Mouse (Mus musculus) ES-Bruce4 (cell line): ENCODE measurements around the gene Pbld2. TPM values are rescaled to one million over a fixed set of nuclear protein-coding genes. Genes with fewer than 3 reads are reported as not detected.

Source experiments
- H3K27ac ChIP-seq: 2 replicates; pipeline ENCODE4 v1.5.1; 2012; ENCODE audit warnings: low read length, inconsistent platforms; ENCODE audit not compliant: insufficient read depth
- H3K27me3 ChIP-seq: 2 replicates; pipeline ENCODE4 v1.6.1; 2012; ENCODE audit warnings: mild to moderate bottlenecking, low read length, inconsistent platforms; ENCODE audit not compliant: control insufficient read depth, poor library complexity, insufficient read depth, severe bottlenecking
- H3K36me3 ChIP-seq: 2 replicates; pipeline ENCODE4 v1.6.1; 2012; ENCODE audit warnings: inconsistent platforms, mild to moderate bottlenecking, low read length, moderate library complexity; ENCODE audit not compliant: control insufficient read depth, poor library complexity, insufficient read depth, severe bottlenecking
- H3K4me1 ChIP-seq: one replicate; pipeline ENCODE4 v1.8.1; 2011; ENCODE audit warnings: low read length; ENCODE audit not compliant: control insufficient read depth, insufficient read depth
- H3K4me3 ChIP-seq: 2 replicates; pipeline ENCODE4 v1.5.1; 2011; ENCODE audit warnings: low read depth, mild to moderate bottlenecking, low read length
- H3K9ac ChIP-seq: 2 replicates; pipeline ENCODE4 v1.6.1; 2012; ENCODE audit warnings: low read depth, mild to moderate bottlenecking, inconsistent platforms; ENCODE audit not compliant: poor library complexity, severe bottlenecking
- H3K9me3 ChIP-seq: replicated peaks from 2 replicates; pipeline ENCODE4 v1.6.1; 2012; ENCODE audit warnings: mild to moderate bottlenecking, low read length, inconsistent platforms; ENCODE audit not compliant: control insufficient read depth, poor library complexity, insufficient read depth, severe bottlenecking
- CTCF ChIP-seq: IDR thresholded peaks from one replicate; pipeline ENCODE4 v1.8.1; 2011; ENCODE audit warnings: low read depth, low read length
- EP300 ChIP-seq: IDR thresholded peaks from 2 replicates; pipeline ENCODE4 v1.6.1; 2011; ENCODE audit warnings: low read depth, low read length; ENCODE audit not compliant: insufficient read depth
- POLR2A ChIP-seq: IDR thresholded peaks from one replicate; pipeline ENCODE4 v1.8.1; 2011; ENCODE audit warnings: low read length; ENCODE audit not compliant: insufficient read depth
- polyA plus RNA-seq: library from polyadenylated mRNA; stranded (reverse); fragments of >200 nt; gene quantifications from 2 replicates; pipeline ENCODE4 v1.2.4, GENCODE M21; 2011; ENCODE audit warnings: low read depth; ENCODE audit not compliant: missing spikeins, insufficient read depth, insufficient read length

The Pbld2 gene
- polyA plus RNA-seq, 1 experiment = 1.3 TPM

GRCm38 (mm10) chr10:63026156-63026794, 2.2 kb downstream of the Pbld2 start:
- no peak overlapping the region for H3K27ac ChIP-seq
- peaks cover 2% of the 10 kb centered on the region for H3K4me1 ChIP-seq
- H3K36me3 ChIP-seq = no peaks in the 10 kb centered on the region
- TF ChIP-seq POLR2A (no peak), CTCF (no peak), EP300 (no peak)
- H3K27me3 ChIP-seq = no peaks in the 10 kb centered on the region
- no peak overlapping the region for H3K4me3 ChIP-seq
- no peaks in the 10 kb centered on the region for H3K9me3 ChIP-seq
- H3K9ac ChIP-seq = no peak overlapping the region

- TF ChIP-seq EP300 (no peak), CTCF (no peak), POLR2A (no peak)
- H3K27ac ChIP-seq = no peak overlapping the region
- no peaks in the 10 kb centered on the region for H3K36me3 ChIP-seq
- no peak overlapping the region for H3K9ac ChIP-seq
- no peaks in the 10 kb centered on the region for H3K27me3 ChIP-seq
- no peaks in the 10 kb centered on the region for H3K9me3 ChIP-seq
- H3K4me3 ChIP-seq = no peak overlapping the region
- peaks cover 2% of the 10 kb centered on the region for H3K4me1 ChIP-seq
Measured at GRCm38 (mm10) chr10:63026795-63027160, 2.7 kb downstream of the Pbld2 start.

- Histone ChIP-seq H3K4me3 (no peak overlapping the region), H3K36me3 (no peaks in the 10 kb centered on the region), H3K9me3 (no peaks in the 10 kb centered on the region), H3K9ac (no peak overlapping the region), H3K4me1 (peaks cover 2% of the 10 kb centered on the region), H3K27me3 (no peaks in the 10 kb centered on the region), H3K27ac (no peak overlapping the region)
- no peak for TF ChIP-seq CTCF
- no peak for TF ChIP-seq POLR2A
- TF ChIP-seq EP300 = no peak
Measured at GRCm38 (mm10) chr10:63027376-63028161, 3.5 kb downstream of the Pbld2 start.

GRCm38 (mm10) chr10:63028396-63028795, 4.3 kb downstream of the Pbld2 start:
- no peak overlapping the region for H3K27ac ChIP-seq
- no peak for TF ChIP-seq EP300
- TF ChIP-seq CTCF = no peak
- no peak for TF ChIP-seq POLR2A
- H3K4me3 ChIP-seq = no peak overlapping the region
- H3K36me3 ChIP-seq = no peaks in the 10 kb centered on the region
- H3K27me3 ChIP-seq = no peaks in the 10 kb centered on the region
- no peaks in the 10 kb centered on the region for H3K9me3 ChIP-seq
- peaks cover 2% of the 10 kb centered on the region for H3K4me1 ChIP-seq
- H3K9ac ChIP-seq = no peak overlapping the region

- H3K9me3 ChIP-seq = no peaks in the 10 kb centered on the region
- no peaks in the 10 kb centered on the region for H3K27me3 ChIP-seq
- no peak for TF ChIP-seq CTCF
- no peak for TF ChIP-seq POLR2A
- no peak for TF ChIP-seq EP300
- H3K4me3 ChIP-seq = no peak overlapping the region
- H3K36me3 ChIP-seq = no peaks in the 10 kb centered on the region
- H3K27ac ChIP-seq = no peak overlapping the region
- no peak overlapping the region for H3K9ac ChIP-seq
- H3K4me1 ChIP-seq = no peaks in the 10 kb centered on the region
Measured at GRCm38 (mm10) chr10:63032267-63032666, 8.2 kb downstream of the Pbld2 start.

- no peak for TF ChIP-seq CTCF
- TF ChIP-seq POLR2A = no peak
- Histone ChIP-seq H3K27ac (no peak overlapping the region), H3K4me3 (no peak overlapping the region), H3K9me3 (no peaks in the 10 kb centered on the region), H3K9ac (no peak overlapping the region), H3K4me1 (no peaks in the 10 kb centered on the region), H3K36me3 (no peaks in the 10 kb centered on the region), H3K27me3 (no peaks in the 10 kb centered on the region)
Measured at GRCm38 (mm10) chr10:63032956-63033355, 8.8 kb downstream of the Pbld2 start.
